Mouse (Mus musculus) spleen, adult 2 months (tissue): Measurements from ENCODE around the gene Snx9.

Experiments used
- CTCF ChIP-seq: fragments of 200-500 bp; IDR thresholded peaks from 2 replicates; pipeline ENCODE4 v1.5.1; 2011; ENCODE audit warnings: mild to moderate bottlenecking, inconsistent platforms; ENCODE audit not compliant: insufficient read depth, insufficient read length, insufficient replicate concordance; ENCODE audit errors: extremely low read depth
- POLR2A ChIP-seq: fragments of 200-500 bp; IDR thresholded peaks from 2 replicates; pipeline ENCODE4 v1.6.1; 2011; ENCODE audit warnings: low read depth, low read length, inconsistent platforms

- TF ChIP-seq CTCF (no peak), POLR2A (no peak)
Observed at GRCm38 (mm10) chr17:5856426-5856825, 15.3 kb downstream of the Snx9 start.
